Comparison of ENCODE assay signal across 21 mouse cellular contexts in the genomic region with DNA sequence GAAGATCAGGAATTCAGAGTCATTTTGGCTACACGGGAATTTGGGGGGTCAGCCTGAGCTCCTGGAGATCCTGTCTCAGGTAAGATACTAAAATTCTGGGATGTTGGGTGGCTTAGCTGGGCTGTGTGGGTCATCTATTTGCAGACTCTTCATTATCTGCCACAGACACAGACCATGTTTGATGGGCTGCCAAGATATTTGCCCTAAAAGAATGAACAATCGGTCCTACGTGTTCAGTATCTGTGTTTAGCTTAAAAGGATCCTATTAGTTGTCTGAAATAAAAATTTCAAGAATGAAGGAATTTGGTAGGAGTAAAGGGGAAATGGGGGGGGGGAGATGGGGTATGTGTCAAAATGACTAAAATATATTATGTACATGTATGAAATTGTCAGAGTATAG.
"Had no signal": no experiment of that assay in that cellular context is flagged by ENCODE, and none has a peak within 500 bp of the region (broad histone marks: within the 10 kb centered on the region; RNA-seq: fewer than 3 reads in every experiment).

No protein-coding gene starts in this region.

- H3K4me1 ChIP-seq: lung, embryonic 15.5 days had no signal

- H3K9ac ChIP-seq: liver, embryonic 13.5 days; liver, embryonic 15.5 days; liver, postnatal 0 days; lung, embryonic 15.5 days; neural tube, embryonic 13.5 days; neural tube, embryonic 15.5 days had no signal

- H3K27ac ChIP-seq: liver, embryonic 13.5 days; liver, embryonic 15.5 days; lung, embryonic 15.5 days; neural tube, embryonic 13.5 days; neural tube, embryonic 15.5 days had no signal

- H3K9me3 ChIP-seq: liver, embryonic 13.5 days; liver, embryonic 15.5 days; lung, embryonic 15.5 days; neural tube, embryonic 13.5 days; neural tube, embryonic 15.5 days had no signal

- ATAC-seq: liver, postnatal 0 days; lung, postnatal 0 days; midbrain, embryonic 16.5 days had no signal

- DNase-seq: liver, embryonic 13.5 days; liver, postnatal 0 days; lung, adult 2 months; lung, postnatal 14 days; lung, postnatal 4 days; midbrain, embryonic 14.5 days; retina, postnatal 1 day; right cerebral cortex, adult 18-20 months; right cerebral cortex, postnatal 25 days; right cerebral cortex, postnatal 4 days; spleen, adult 18-20 months; thymus, adult 18-20 months; thymus, postnatal 36 days had no signal

- H3K36me3 ChIP-seq: liver, embryonic 13.5 days; liver, embryonic 15.5 days; lung, embryonic 15.5 days; neural tube, embryonic 13.5 days; neural tube, embryonic 15.5 days had no signal

- H3K4me3 ChIP-seq: liver, embryonic 13.5 days; liver, embryonic 15.5 days; lung, embryonic 15.5 days; myocyte; neural tube, embryonic 13.5 days; neural tube, embryonic 15.5 days had no signal

- H3K4me2 ChIP-seq: liver, embryonic 13.5 days; liver, embryonic 15.5 days; lung, embryonic 15.5 days; midbrain, embryonic 11.5 days; neural tube, embryonic 13.5 days; neural tube, embryonic 15.5 days had no signal

- H3K27me3 ChIP-seq: liver, embryonic 13.5 days; liver, embryonic 15.5 days; lung, embryonic 15.5 days; neural tube, embryonic 13.5 days; neural tube, embryonic 15.5 days had no signal
